Mouse (Mus musculus): ENCODE measurements around the gene Mrm2. TPM values are rescaled to one million over a fixed set of nuclear protein-coding genes. Genes with fewer than 3 reads are reported as not detected.

The Mrm2 gene
- total RNA-seq, 1 experiment from 2014 or later, result 12.0 TPM

GRCm38 (mm10) chr5:140346050-140346449 is 14.4 kb upstream of the Mrm2 start:
- ATAC-seq (replicated peaks; ENCODE audit: low read depth, poor library complexity, severe bottlenecking), result no peak

- ATAC-seq (replicated peaks; ENCODE audit: low read depth, poor library complexity, severe bottlenecking), result no peak
Measured at GRCm38 (mm10) chr5:140345244-140345643, 13.5 kb upstream of the Mrm2 start.

GRCm38 (mm10) chr5:140342880-140343279 is 11.2 kb upstream of the Mrm2 start:
- no peak for ATAC-seq (replicated peaks; ENCODE audit: low read depth, poor library complexity, severe bottlenecking)

GRCm38 (mm10) chr5:140339836-140340235 is 8.1 kb upstream of the Mrm2 start:
- no peak for ATAC-seq (replicated peaks; ENCODE audit: low read depth, poor library complexity, severe bottlenecking)

GRCm38 (mm10) chr5:140338779-140339178 is 7.1 kb upstream of the Mrm2 start:
- no peak for ATAC-seq (replicated peaks; ENCODE audit: low read depth, poor library complexity, severe bottlenecking)

- ATAC-seq (replicated peaks; ENCODE audit: low read depth, poor library complexity, severe bottlenecking), result no peak
Measured at GRCm38 (mm10) chr5:140336680-140337079, 5.0 kb upstream of the Mrm2 start.

- peak; percentile 59 for ATAC-seq (replicated peaks; ENCODE audit: low read depth, poor library complexity, severe bottlenecking)
Measured at GRCm38 (mm10) chr5:140333631-140334030, 1.9 kb upstream of the Mrm2 start.

- ATAC-seq (replicated peaks; ENCODE audit: low read depth, poor library complexity, severe bottlenecking), result no peak
Measured at GRCm38 (mm10) chr5:140332519-140332918, 821 bp upstream of the Mrm2 start.

- no peak for ATAC-seq (replicated peaks; ENCODE audit: low read depth, poor library complexity, severe bottlenecking)
Measured at GRCm38 (mm10) chr5:140324058-140324457, 7.6 kb downstream of the Mrm2 start.

- peak; percentile 13; the same call in 1 of the 2 replicates for ATAC-seq (replicated peaks; ENCODE audit: low read depth, poor library complexity, severe bottlenecking)
Measured at GRCm38 (mm10) chr5:140321756-140322575, 9.7 kb downstream of the Mrm2 start.

GRCm38 (mm10) chr5:140321042-140321755 is 10.5 kb downstream of the Mrm2 start, which contains the start of the genes Mad1l1 and Nudt1:
TSS of gene Mad1l1 (minus strand) at chr5:140321552.
TSS of gene Nudt1 (plus strand) at chr5:140321656.
- peak; percentile 92 for ATAC-seq (replicated peaks; ENCODE audit: low read depth, poor library complexity, severe bottlenecking)

GRCm38 (mm10) chr5:140316716-140317115 is 15.0 kb downstream of the Mrm2 start:
- ATAC-seq (replicated peaks; ENCODE audit: low read depth, poor library complexity, severe bottlenecking), result no peak

- ATAC-seq (replicated peaks; ENCODE audit: low read depth, poor library complexity, severe bottlenecking), result no peak
Measured at GRCm38 (mm10) chr5:140307602-140308001, 24.1 kb downstream of the Mrm2 start.

GRCm38 (mm10) chr5:140306016-140306415 is 25.7 kb downstream of the Mrm2 start:
- ATAC-seq (replicated peaks; ENCODE audit: low read depth, poor library complexity, severe bottlenecking), result no peak

GRCm38 (mm10) chr5:140298291-140298690 is 33.4 kb downstream of the Mrm2 start:
- ATAC-seq (replicated peaks; ENCODE audit: low read depth, poor library complexity, severe bottlenecking), result no peak

GRCm38 (mm10) chr5:140292152-140292551 is 39.5 kb downstream of the Mrm2 start:
- peak; percentile 72; the same call in 1 of the 2 replicates for ATAC-seq (replicated peaks; ENCODE audit: low read depth, poor library complexity, severe bottlenecking)

GRCm38 (mm10) chr5:140289161-140289560 is 42.5 kb downstream of the Mrm2 start:
- no peak for ATAC-seq (replicated peaks; ENCODE audit: low read depth, poor library complexity, severe bottlenecking)

GRCm38 (mm10) chr5:140288287-140288686 is 43.4 kb downstream of the Mrm2 start:
- no peak for ATAC-seq (replicated peaks; ENCODE audit: low read depth, poor library complexity, severe bottlenecking)

- ATAC-seq (replicated peaks; ENCODE audit: low read depth, poor library complexity, severe bottlenecking), result no peak
Measured at GRCm38 (mm10) chr5:140284761-140285160, 46.9 kb downstream of the Mrm2 start.

GRCm38 (mm10) chr5:140284011-140284410 is 47.7 kb downstream of the Mrm2 start:
- ATAC-seq (replicated peaks; ENCODE audit: low read depth, poor library complexity, severe bottlenecking), result no peak

GRCm38 (mm10) chr5:140282900-140283299 is 48.8 kb downstream of the Mrm2 start:
- ATAC-seq (replicated peaks; ENCODE audit: low read depth, poor library complexity, severe bottlenecking), result no peak
